Mouse (Mus musculus): Measurements from ENCODE around the gene Bhlhe23. TPM values are rescaled to one million over a fixed set of nuclear protein-coding genes. Genes with fewer than 3 reads are reported as not detected.

The Bhlhe23 gene
- polyA plus RNA-seq, 1 experiment from 2014 or later = 3.2 TPM

DNA sequence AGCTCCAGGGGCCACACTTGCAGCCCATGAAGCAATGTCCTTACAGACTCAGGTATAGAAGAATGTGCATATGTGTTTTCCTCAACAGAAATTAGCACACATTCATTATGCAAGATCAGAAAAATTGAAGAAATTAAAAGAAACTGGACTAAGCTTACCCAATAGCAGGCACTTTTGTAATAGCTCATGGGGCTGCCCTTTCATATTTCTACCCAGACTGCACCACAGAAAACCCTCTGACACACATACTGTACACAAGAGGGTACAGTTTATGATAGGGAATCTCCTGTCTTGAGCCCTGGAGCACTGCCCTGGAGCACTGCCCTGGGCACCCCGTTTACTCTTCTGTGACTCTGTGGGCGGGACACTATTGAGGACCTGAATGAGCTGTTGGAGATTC lies 38.7 kb downstream of the Bhlhe23 start:
- Histone ChIP-seq H3K4me2 (no peak overlapping the region), H3K27ac (no peak overlapping the region), H3K4me3 (replicated peaks) (no peak overlapping the region), H3K9ac (no peak overlapping the region), H3K27me3 (peaks cover 24% of the 10 kb centered on the region), H3K36me3 (replicated peaks) (no peaks in the 10 kb centered on the region), H3K4me1 (no peaks in the 10 kb centered on the region), H3K9me3 (no peaks in the 10 kb centered on the region)
- 78% methylated on average over 2 of the region's 2 CpGs for WGBS
- ATAC-seq (ENCODE audit: low FRiP score) = no peak

- Histone ChIP-seq H3K36me3 (replicated peaks) (no peaks in the 10 kb centered on the region), H3K4me2 (no peak overlapping the region), H3K27me3 (peaks cover 17% of the 10 kb centered on the region; the same call in 1 of the 2 replicates), H3K9me3 (no peaks in the 10 kb centered on the region), H3K27ac (no peak overlapping the region), H3K4me1 (no peaks in the 10 kb centered on the region), H3K4me3 (replicated peaks) (no peak overlapping the region), H3K9ac (no peak overlapping the region)
- WGBS = 83% methylated on average over 6 of the region's 7 CpGs
- no peak for ATAC-seq (ENCODE audit: low FRiP score)
Measured at GRCm38 (mm10) chr2:180735232-180735631, 41.5 kb downstream of the Bhlhe23 start.

DNA sequence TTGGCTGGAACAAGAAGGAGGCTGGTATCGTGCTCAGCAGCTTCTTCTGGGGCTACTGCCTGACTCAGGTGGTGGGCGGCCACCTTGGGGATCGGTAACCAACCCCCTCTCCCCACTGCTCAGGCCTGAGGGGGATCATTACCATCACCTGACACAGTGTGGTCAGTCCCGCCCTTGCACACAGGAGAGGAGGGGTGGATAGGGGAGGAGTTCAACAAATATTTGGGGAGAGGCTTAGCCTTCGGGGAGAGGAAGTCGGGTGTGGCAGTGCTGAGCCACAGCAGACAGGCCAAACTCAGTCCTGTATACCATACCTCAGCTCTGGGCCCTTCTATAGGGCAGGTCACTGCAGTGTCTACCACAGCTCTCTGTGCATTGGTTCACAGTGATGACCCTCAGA lies 44.7 kb downstream of the Bhlhe23 start:
- no peak for ATAC-seq (ENCODE audit: low FRiP score)
- Histone ChIP-seq H3K9ac (no peak overlapping the region), H3K4me1 (no peaks in the 10 kb centered on the region), H3K9me3 (no peaks in the 10 kb centered on the region), H3K27me3 (peaks cover 5% of the 10 kb centered on the region; the same call in 1 of the 2 replicates), H3K4me3 (replicated peaks) (no peak overlapping the region), H3K4me2 (no peak overlapping the region), H3K27ac (no peak overlapping the region), H3K36me3 (replicated peaks) (no peaks in the 10 kb centered on the region)
- WGBS = 73% methylated on average over 6 of the region's 6 CpGs

DNA sequence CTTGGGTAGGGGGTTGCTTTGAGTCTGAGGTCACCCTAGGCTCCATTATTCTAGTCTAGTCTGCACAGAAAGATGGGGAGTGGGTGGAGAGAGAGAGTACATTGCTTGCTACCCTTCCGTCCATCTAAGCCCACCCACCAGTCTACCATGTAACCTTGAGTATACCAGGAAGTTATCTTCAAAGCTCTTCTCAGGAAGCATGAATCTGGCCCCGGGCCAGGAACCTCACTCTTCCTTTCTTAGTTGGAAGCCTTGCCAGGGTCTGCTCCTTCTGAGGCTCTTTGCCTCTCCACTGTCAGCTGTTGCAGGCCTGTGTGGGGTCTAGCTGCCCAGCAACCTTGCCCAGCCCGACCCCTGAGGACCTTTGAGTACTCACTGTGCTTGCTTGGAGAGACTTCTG lies 45.7 kb downstream of the Bhlhe23 start:
- H3K4me1 ChIP-seq = no peaks in the 10 kb centered on the region; the same call in 1 of the 2 replicates
- H3K27ac ChIP-seq = no peak overlapping the region
- no peak overlapping the region for H3K9ac ChIP-seq
- H3K36me3 ChIP-seq (replicated peaks) = no peaks in the 10 kb centered on the region
- no peaks in the 10 kb centered on the region for H3K27me3 ChIP-seq
- no peak overlapping the region for H3K4me3 ChIP-seq (replicated peaks)
- H3K4me2 ChIP-seq = no peak overlapping the region
- WGBS = 73% methylated on average over 3 of the region's 3 CpGs
- no peaks in the 10 kb centered on the region for H3K9me3 ChIP-seq
- ATAC-seq (ENCODE audit: low FRiP score) = no peak

DNA sequence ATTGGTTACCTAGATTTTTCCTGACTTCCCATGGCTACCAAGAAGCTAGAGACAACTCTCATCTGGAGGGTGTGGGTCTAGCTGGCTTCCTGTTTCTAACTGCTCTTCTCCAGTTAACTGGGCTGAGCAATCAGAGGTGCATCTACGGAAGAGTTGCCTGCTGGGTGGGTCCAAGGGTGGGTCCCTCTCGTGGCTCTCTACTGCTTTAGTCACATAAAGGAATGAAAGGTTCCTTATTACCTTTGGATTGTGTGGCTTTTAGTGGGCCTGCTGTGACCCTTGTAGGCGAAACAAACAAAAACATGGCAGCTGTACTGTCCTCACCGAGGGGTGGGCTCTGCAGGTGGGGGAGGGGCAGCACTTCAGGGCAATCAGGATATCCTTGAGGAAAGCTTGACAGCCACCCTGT lies 49.1 kb downstream of the Bhlhe23 start:
- 66% methylated on average over 4 of the region's 4 CpGs for WGBS
- H3K9ac ChIP-seq = no peak overlapping the region
- no peak overlapping the region for H3K4me2 ChIP-seq
- H3K27me3 ChIP-seq = peaks cover 3% of the 10 kb centered on the region; the same call in 1 of the 2 replicates
- peaks cover 15% of the 10 kb centered on the region for H3K36me3 ChIP-seq (replicated peaks)
- H3K4me3 ChIP-seq (replicated peaks) = no peak overlapping the region
- no peak overlapping the region for H3K27ac ChIP-seq
- H3K9me3 ChIP-seq = no peaks in the 10 kb centered on the region
- H3K4me1 ChIP-seq = peaks cover 5% of the 10 kb centered on the region; the same call in 1 of the 2 replicates
- no peak for ATAC-seq (ENCODE audit: low FRiP score)

DNA sequence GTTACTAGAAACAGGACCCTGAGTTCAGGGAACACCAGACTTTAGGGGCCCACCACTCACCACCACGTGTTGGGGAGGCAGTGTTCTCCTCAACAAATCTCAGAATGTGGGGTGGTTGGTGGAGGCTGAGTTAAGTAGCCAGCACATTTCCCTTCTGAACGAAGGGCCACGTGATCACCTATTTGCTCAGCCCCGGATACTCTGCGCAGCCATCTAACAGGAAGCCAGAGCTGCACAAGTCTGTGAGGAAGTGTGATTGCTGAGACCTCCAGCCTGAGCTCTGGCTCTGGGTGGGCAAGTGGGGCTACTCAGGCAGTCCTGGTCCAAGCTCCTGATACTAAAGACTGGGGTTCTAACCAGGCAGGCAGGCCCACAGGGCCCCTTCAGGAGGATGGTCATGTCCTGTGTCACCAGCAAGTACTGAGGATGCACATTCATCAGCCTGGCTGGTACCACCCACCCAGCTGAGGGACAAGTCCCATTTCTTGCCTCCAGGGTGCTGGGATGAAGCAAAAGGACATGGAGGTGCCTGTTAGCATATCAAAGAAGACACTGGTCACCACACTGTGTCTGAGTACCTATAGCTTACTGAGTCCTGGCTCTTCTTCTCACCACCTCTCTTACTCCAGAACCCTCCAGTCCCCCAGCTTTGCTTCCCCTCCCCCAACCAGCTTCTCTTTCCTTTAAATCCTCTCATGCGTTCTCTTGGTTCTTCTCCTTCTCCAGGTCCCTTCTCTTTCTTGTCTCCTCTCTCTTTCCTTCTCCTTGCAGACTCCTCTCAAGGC lies 49.9 kb downstream of the Bhlhe23 start:
- H3K36me3 ChIP-seq (replicated peaks) = peaks cover 23% of the 10 kb centered on the region
- 79% methylated on average over 6 of the region's 6 CpGs for WGBS
- H3K9ac ChIP-seq = no peak overlapping the region
- H3K9me3 ChIP-seq = no peaks in the 10 kb centered on the region
- H3K4me3 ChIP-seq (replicated peaks) = no peak overlapping the region
- H3K27me3 ChIP-seq = peaks cover 3% of the 10 kb centered on the region; the same call in 1 of the 2 replicates
- no peak overlapping the region for H3K27ac ChIP-seq
- H3K4me1 ChIP-seq = peaks cover 5% of the 10 kb centered on the region; the same call in 1 of the 2 replicates
- no peak for ATAC-seq (ENCODE audit: low FRiP score)
- no peak overlapping the region for H3K4me2 ChIP-seq

- Histone ChIP-seq H3K4me3 (replicated peaks) (no peak overlapping the region), H3K36me3 (replicated peaks) (peaks cover 31% of the 10 kb centered on the region), H3K4me2 (no peak overlapping the region), H3K27ac (no peak overlapping the region), H3K4me1 (peaks cover 5% of the 10 kb centered on the region; the same call in 1 of the 2 replicates), H3K9me3 (no peaks in the 10 kb centered on the region), H3K9ac (no peak overlapping the region), H3K27me3 (peaks cover 3% of the 10 kb centered on the region; the same call in 1 of the 2 replicates)
- no peak for ATAC-seq (ENCODE audit: low FRiP score)
- 38% methylated on average over 8 of the region's 8 CpGs for WGBS
Measured at GRCm38 (mm10) chr2:180725856-180726629, 50.7 kb downstream of the Bhlhe23 start.

GRCm38 (mm10) chr2:180725414-180725778 lies 51.3 kb downstream of the Bhlhe23 start:
- peaks cover 38% of the 10 kb centered on the region for H3K36me3 ChIP-seq (replicated peaks)
- H3K27me3 ChIP-seq = peaks cover 3% of the 10 kb centered on the region; the same call in 1 of the 2 replicates
- no peak overlapping the region for H3K27ac ChIP-seq
- H3K9me3 ChIP-seq = no peaks in the 10 kb centered on the region
- no peak overlapping the region for H3K4me3 ChIP-seq (replicated peaks)
- H3K4me2 ChIP-seq = no peak overlapping the region
- no peak for ATAC-seq (ENCODE audit: low FRiP score)
- H3K4me1 ChIP-seq = peaks cover 5% of the 10 kb centered on the region; the same call in 1 of the 2 replicates
- H3K9ac ChIP-seq = no peak overlapping the region
- 10% methylated on average over 6 of the region's 6 CpGs for WGBS

DNA sequence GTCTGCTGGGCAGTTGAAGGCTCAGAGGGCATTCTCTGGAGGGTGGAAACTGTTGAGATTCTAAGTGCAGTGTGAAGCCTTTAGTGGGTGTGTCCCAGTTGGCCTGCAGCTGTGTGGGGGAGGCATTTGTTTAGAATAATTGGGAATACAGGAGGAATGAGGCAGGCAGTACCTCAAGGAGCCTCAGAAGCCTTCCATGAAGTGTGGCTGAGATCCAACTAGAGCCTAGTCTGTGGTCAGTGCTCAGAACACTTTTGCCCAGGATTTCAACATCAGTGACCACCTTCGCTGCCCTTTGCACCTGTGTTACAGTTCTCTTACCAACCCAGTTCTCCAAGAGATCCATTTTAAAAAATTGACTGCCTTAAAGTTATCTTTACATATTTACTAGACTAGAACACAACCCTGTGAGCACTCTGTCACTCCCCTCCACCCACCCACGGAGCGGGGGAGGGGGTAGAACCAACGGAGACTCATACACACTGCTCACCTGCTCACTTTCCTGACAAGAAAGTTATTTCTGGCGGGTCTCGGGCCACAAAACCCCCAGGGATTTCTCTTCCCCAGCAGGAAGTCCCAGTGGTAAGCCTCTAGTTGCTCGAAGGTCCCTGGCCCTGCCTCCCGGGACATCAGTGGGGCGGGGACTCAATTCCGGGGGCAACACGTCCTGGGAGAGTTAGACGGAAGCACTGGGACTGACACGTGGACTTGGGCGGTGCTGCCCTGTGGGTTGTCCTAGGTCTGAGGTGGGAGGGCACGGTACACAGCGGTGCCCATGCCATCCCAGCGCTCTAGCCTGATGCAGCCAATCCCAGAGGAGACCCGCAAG lies 51.9 kb downstream of the Bhlhe23 start, which contains the start of gene Slc17a9:
Gene Slc17a9, plus strand, starts transcription at position 679 of the 829 bp plus-strand sequence.
- WGBS = 7% methylated on average over 18 of the region's 18 CpGs
- no peak within 1 kb of the TSS for H3K4me2 ChIP-seq
- no peak within 1 kb of the TSS for H3K9ac ChIP-seq
- peaks cover 44% of the 10 kb centered on the region for H3K36me3 ChIP-seq (replicated peaks)
- no peak within 1 kb of the TSS for H3K27ac ChIP-seq
- H3K27me3 ChIP-seq = peaks cover 3% of the 10 kb centered on the region; the same call in 1 of the 2 replicates
- H3K4me1 ChIP-seq = peaks cover 5% of the 10 kb centered on the region; the same call in 1 of the 2 replicates
- H3K4me3 ChIP-seq (replicated peaks) = no peak within 1 kb of the TSS
- no peaks in the 10 kb centered on the region for H3K9me3 ChIP-seq
- ATAC-seq (ENCODE audit: low FRiP score) = no peak
